Mouse (Mus musculus): ENCODE measurements around the gene Fbrsl1.
"Not testable (repeated sequence)": the region's sequence is repeated elsewhere in the genome, so short reads cannot be mapped to it uniquely, and the experiment has no call there.

The Fbrsl1 gene

GRCm38 (mm10) chr5:110447720-110448435, 425 bp downstream of the Fbrsl1 start:
- peak; percentile 95 for DNase-seq

GRCm38 (mm10) chr5:110444509-110444908, 3.8 kb downstream of the Fbrsl1 start:
- no peak for DNase-seq

GRCm38 (mm10) chr5:110442966-110443590, 5.2 kb downstream of the Fbrsl1 start:
- peak; percentile 90 for DNase-seq

- peak; percentile 97 for DNase-seq
Measured at GRCm38 (mm10) chr5:110439565-110440310, 8.6 kb downstream of the Fbrsl1 start.

GRCm38 (mm10) chr5:110438591-110438990, 9.7 kb downstream of the Fbrsl1 start:
- no peak for DNase-seq

GRCm38 (mm10) chr5:110437632-110438261, 10.6 kb downstream of the Fbrsl1 start:
- no peak for DNase-seq

GRCm38 (mm10) chr5:110436166-110436565, 12.1 kb downstream of the Fbrsl1 start:
- DNase-seq, result not testable (repeated sequence)

- no peak for DNase-seq
Measured at GRCm38 (mm10) chr5:110434816-110435215, 13.5 kb downstream of the Fbrsl1 start.

- no peak for DNase-seq
Measured at GRCm38 (mm10) chr5:110429045-110429444, 19.3 kb downstream of the Fbrsl1 start.

- DNase-seq, result no peak
Measured at GRCm38 (mm10) chr5:110428290-110428689, 20.0 kb downstream of the Fbrsl1 start.

GRCm38 (mm10) chr5:110425187-110425586, 23.1 kb downstream of the Fbrsl1 start:
- DNase-seq, result no peak

GRCm38 (mm10) chr5:110424204-110424603, 24.1 kb downstream of the Fbrsl1 start:
- no peak for DNase-seq

GRCm38 (mm10) chr5:110421393-110421792, 26.9 kb downstream of the Fbrsl1 start:
- DNase-seq, result peak; percentile 83

- DNase-seq, result peak; percentile 79
Measured at GRCm38 (mm10) chr5:110420950-110421349, 27.4 kb downstream of the Fbrsl1 start.

GRCm38 (mm10) chr5:110420201-110420600, 28.1 kb downstream of the Fbrsl1 start:
- DNase-seq, result no peak

GRCm38 (mm10) chr5:110418523-110418911, 29.8 kb downstream of the Fbrsl1 start:
- DNase-seq, result no peak

- DNase-seq, result no peak
Measured at GRCm38 (mm10) chr5:110417756-110418522, 30.4 kb downstream of the Fbrsl1 start.

- DNase-seq, result no peak
Measured at GRCm38 (mm10) chr5:110416825-110417401, 31.4 kb downstream of the Fbrsl1 start.

- DNase-seq, result peak; percentile 94
Measured at GRCm38 (mm10) chr5:110415806-110416700, 32.2 kb downstream of the Fbrsl1 start.

- no peak for DNase-seq
Measured at GRCm38 (mm10) chr5:110415022-110415421, 33.3 kb downstream of the Fbrsl1 start.

- DNase-seq, result no peak
Measured at GRCm38 (mm10) chr5:110413018-110413417, 35.3 kb downstream of the Fbrsl1 start.

Measured in heart, adult 11 months (tissue).